Mouse (Mus musculus): ENCODE results near the gene Map4k3. TPM values are rescaled to one million over a fixed set of nuclear protein-coding genes. Genes with fewer than 3 reads are reported as not detected.

Gene Map4k3
- polyA plus RNA-seq, 1 experiment from 2014 or later, result 15.1 TPM

DNA sequence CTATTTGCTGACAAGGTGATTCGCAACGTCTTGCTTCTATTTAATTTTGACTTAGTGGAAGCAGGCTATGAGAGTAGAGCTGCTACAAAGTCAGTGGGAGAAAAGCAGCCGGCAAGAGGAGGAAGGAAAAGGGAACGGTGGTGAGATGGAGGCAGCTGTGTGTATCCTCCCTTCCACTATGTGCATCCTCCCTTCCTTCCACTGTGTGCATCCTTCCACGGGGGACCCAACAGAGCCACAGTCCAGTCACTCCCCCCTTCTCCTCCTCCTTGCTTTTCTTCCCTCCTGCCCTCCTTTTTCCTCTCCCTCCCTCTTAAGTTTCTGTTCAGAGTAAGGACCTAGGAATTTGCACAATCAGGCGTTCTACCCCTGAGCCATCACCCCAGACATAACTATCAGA, 21.7 kb downstream of the Map4k3 start:
- Histone ChIP-seq H3K36me3 (no peaks in the 10 kb centered on the region), H3K4me2 (no peak overlapping the region), H3K4me3 (no peak overlapping the region), H3K27ac (replicated peaks) (peak overlapping the region; percentile 33; the same call in 1 of the 2 replicates), H3K9me3 (no peaks in the 10 kb centered on the region), H3K4me1 (peaks cover 76% of the 10 kb centered on the region), H3K9ac (no peak overlapping the region), H3K27me3 (replicated peaks) (no peaks in the 10 kb centered on the region)
- 62% methylated on average over 6 of the region's 6 CpGs for WGBS
- ATAC-seq (ENCODE audit: extremely low read depth, insufficient number of reproducible peaks, low FRiP score, low TSS enrichment), result no peak

DNA sequence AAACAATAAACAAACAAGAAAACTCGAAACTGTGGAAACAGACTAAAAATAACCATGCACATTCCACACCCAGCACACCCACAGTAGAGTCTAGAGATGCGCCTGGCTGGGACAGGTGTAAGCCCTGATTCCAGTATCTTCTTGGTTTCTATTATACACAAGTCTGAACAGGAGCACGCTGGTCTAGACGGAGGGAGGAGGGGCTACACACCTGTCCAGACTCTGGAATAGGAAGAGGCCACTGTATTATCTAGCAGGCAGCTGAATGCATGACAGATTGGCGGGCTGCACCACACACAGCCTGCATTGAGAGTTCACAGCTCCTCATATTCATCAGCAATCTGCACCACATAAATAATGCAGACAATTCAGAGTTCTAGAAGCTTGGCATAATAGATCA, 26.6 kb downstream of the Map4k3 start:
- no peaks in the 10 kb centered on the region for H3K36me3 ChIP-seq
- H3K27ac ChIP-seq (replicated peaks), result no peak overlapping the region
- H3K27me3 ChIP-seq (replicated peaks), result no peaks in the 10 kb centered on the region
- H3K4me1 ChIP-seq, result peaks cover 63% of the 10 kb centered on the region
- H3K4me2 ChIP-seq, result no peak overlapping the region
- no peak overlapping the region for H3K9ac ChIP-seq
- WGBS, result 69% methylated on average over 5 of the region's 5 CpGs
- no peaks in the 10 kb centered on the region for H3K9me3 ChIP-seq
- no peak for ATAC-seq (ENCODE audit: extremely low read depth, insufficient number of reproducible peaks, low FRiP score, low TSS enrichment)
- no peak overlapping the region for H3K4me3 ChIP-seq

DNA sequence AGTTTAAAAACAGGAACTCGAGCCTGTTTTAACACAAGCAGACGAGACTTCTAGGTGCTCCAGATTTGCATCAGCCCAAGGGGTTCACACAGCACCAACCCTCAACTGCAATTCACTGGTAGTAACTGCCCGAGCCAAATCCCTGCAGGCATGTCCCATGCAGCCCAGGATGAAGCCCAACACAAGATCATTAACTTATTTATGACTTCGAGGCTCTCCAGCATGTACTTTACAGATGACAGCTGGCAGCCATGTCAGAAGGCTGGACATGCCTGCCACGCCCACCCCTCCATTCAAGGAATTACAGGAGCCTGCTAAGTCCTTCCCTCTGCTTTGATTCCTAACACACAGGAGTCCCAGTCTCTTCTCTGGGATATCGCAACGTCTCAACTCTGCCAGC, 29.4 kb downstream of the Map4k3 start:
- Histone ChIP-seq H3K27ac (replicated peaks) (no peak overlapping the region), H3K27me3 (replicated peaks) (no peaks in the 10 kb centered on the region), H3K4me2 (no peak overlapping the region), H3K9me3 (no peaks in the 10 kb centered on the region), H3K4me3 (no peak overlapping the region), H3K4me1 (peaks cover 65% of the 10 kb centered on the region), H3K36me3 (no peaks in the 10 kb centered on the region), H3K9ac (0 out of 2 replicates have a peak overlapping the region, but pooled peaks have one; percentile 19)
- ATAC-seq (ENCODE audit: extremely low read depth, insufficient number of reproducible peaks, low FRiP score, low TSS enrichment), result no peak
- WGBS, result 58% methylated on average over 7 of the region's 7 CpGs

DNA sequence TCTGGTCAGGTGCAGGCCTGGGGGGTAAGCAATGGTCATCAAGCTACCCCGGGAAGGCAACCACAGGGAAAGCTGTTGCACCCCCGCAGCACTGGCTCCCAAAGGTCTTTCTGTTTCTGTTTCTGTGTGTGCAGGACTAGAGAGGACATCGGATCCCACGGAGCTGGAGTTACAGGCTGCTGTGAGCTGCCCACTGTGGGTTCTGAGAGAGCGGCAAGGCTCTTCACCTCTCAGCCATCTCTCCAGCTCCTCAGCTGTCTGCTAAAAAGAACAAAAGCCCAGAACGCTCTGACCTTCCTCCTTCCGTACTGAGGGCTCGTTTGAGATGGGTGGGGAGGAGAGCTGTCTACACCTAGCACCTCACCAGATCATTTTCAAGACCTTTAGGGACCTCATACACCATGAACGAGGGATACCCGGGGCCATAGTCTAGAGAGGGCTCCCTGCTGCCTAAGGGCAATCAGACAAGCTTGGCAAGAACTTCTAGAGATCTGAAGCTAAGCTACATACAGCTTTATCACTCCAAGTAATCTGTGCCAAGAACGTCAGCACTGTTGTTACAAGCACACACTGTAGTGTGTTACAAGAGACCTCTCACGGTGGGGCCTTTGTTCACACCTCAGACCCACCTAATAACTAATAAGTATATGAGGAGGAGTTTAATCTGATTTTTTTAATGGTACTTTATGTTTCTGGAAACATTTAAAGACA, 29.9 kb downstream of the Map4k3 start:
- Histone ChIP-seq H3K27me3 (replicated peaks) (no peaks in the 10 kb centered on the region), H3K9me3 (no peaks in the 10 kb centered on the region), H3K36me3 (no peaks in the 10 kb centered on the region), H3K4me1 (peaks cover 69% of the 10 kb centered on the region), H3K4me3 (no peak overlapping the region), H3K4me2 (no peak overlapping the region), H3K27ac (replicated peaks) (no peak overlapping the region), H3K9ac (peak overlapping the region; percentile 15; the same call in 1 of the 2 replicates)
- no peak for ATAC-seq (ENCODE audit: extremely low read depth, insufficient number of reproducible peaks, low FRiP score, low TSS enrichment)
- 44% methylated on average over 12 of the region's 12 CpGs for WGBS

DNA sequence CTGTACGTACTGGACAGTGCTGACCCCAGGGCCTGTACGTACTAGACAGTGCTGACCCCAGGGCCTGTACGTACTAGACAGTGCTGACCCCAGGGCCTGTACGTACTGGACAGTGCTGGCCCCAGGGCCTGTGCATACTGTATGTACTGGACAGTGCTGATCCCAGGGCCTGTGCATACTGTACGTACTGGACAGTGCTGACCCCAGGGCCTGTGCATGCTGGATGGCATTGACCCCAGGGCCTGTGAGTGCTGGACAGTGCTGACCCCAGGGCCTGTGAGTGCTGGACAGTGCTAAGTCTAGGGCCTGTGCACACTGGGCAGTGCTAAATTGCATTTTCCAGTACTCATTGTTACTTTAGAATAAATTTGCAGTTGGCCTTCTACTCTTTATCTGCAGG, 31.3 kb downstream of the Map4k3 start:
- 95% methylated on average over 5 of the region's 5 CpGs for WGBS
- H3K27me3 ChIP-seq (replicated peaks), result no peaks in the 10 kb centered on the region
- no peak overlapping the region for H3K27ac ChIP-seq (replicated peaks)
- H3K4me2 ChIP-seq, result no peak overlapping the region
- H3K4me3 ChIP-seq, result no peak overlapping the region
- ATAC-seq (ENCODE audit: extremely low read depth, insufficient number of reproducible peaks, low FRiP score, low TSS enrichment), result no peak
- H3K9ac ChIP-seq, result no peak overlapping the region
- H3K36me3 ChIP-seq, result no peaks in the 10 kb centered on the region
- H3K4me1 ChIP-seq, result peaks cover 77% of the 10 kb centered on the region
- H3K9me3 ChIP-seq, result no peaks in the 10 kb centered on the region

DNA sequence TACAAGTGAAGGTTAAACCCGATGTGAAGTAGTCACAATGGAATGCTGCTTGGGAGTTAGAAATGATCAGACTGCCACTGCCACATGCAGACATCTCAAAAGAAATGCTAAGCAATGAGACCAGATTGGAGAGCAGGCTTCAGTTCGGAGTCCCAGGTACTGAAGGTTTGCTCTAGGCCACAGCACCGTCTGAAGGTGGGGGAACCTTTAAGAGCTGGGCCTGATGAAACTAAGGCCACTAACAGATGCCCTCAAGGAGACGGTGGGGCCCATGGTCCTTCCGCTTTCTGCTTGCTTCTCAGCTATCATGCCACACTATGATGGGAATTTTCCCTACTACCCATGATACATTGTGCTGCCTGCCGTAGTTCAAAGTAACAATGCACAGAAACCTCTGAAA, 32.1 kb downstream of the Map4k3 start:
- H3K36me3 ChIP-seq, result no peaks in the 10 kb centered on the region

DNA sequence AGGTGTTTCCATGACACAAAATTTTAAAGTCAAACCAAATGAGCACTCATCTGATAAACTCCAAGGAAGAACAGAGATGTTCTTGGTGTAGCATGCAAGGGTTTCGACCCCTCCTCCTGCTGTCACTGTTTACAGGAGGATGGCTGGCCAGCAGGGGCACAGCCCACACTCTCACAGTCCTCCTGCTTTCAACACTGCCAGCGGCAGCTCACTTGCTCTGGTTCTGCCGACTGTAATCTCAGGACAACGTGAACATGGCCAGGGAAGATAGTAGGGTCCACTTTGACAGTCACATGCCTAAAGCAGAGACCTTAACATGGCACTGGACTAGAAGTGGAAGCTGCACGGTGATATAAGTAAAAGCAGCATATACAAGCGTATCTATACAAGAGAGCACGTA, 34.6 kb downstream of the Map4k3 start:
- H3K36me3 ChIP-seq, result peaks cover 3% of the 10 kb centered on the region; the same call in 1 of the 2 replicates
- peak overlapping the region; percentile 75 for H3K27ac ChIP-seq (replicated peaks)
- H3K4me1 ChIP-seq, result peaks cover 58% of the 10 kb centered on the region
- peak overlapping the region; percentile 19 for H3K4me3 ChIP-seq
- peak overlapping the region; percentile 44 for H3K9ac ChIP-seq
- H3K9me3 ChIP-seq, result no peaks in the 10 kb centered on the region
- H3K4me2 ChIP-seq, result peak overlapping the region; percentile 57
- 28% methylated on average over 7 of the region's 7 CpGs for WGBS
- no peak for ATAC-seq (ENCODE audit: extremely low read depth, insufficient number of reproducible peaks, low FRiP score, low TSS enrichment)
- no peaks in the 10 kb centered on the region for H3K27me3 ChIP-seq (replicated peaks)

More for the DNA sequence above, 32.1 kb downstream of the Map4k3 start:
- H3K4me2 ChIP-seq, result no peak overlapping the region
- no peak overlapping the region for H3K4me3 ChIP-seq
- no peaks in the 10 kb centered on the region for H3K9me3 ChIP-seq
- no peak for ATAC-seq (ENCODE audit: extremely low read depth, insufficient number of reproducible peaks, low FRiP score, low TSS enrichment)
- no peak overlapping the region for H3K9ac ChIP-seq
- H3K27me3 ChIP-seq (replicated peaks), result no peaks in the 10 kb centered on the region
- peaks cover 72% of the 10 kb centered on the region for H3K4me1 ChIP-seq
- H3K27ac ChIP-seq (replicated peaks), result 0 out of 2 replicates have a peak overlapping the region, but pooled peaks have one; percentile 10
- WGBS, result 73% methylated on average over 6 of the region's 6 CpGs

DNA sequence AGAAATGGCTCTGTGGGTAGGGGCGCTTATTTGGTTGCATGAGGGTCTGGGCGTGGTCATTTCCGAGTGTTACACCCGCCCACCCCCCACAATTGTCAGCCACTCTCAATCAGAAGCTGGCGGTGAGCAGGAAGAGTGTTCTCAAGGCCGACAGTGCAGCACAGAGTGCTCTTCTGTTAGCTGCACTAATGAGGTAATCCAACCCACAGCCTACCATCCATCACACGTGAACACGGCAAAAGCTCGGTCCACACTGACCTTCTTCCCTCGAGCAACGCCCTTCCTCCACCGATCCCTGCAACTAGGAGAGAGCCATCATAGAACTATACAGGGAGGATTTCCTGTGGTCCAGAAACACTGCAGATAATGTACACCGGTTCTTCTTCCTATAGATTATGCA, 36.1 kb downstream of the Map4k3 start:
- H3K4me3 ChIP-seq, result no peak overlapping the region
- H3K4me1 ChIP-seq, result peaks cover 43% of the 10 kb centered on the region
- H3K9ac ChIP-seq, result no peak overlapping the region
- H3K27me3 ChIP-seq (replicated peaks), result no peaks in the 10 kb centered on the region
- no peak for ATAC-seq (ENCODE audit: extremely low read depth, insufficient number of reproducible peaks, low FRiP score, low TSS enrichment)
- no peak overlapping the region for H3K4me2 ChIP-seq
- 71% methylated on average over 13 of the region's 13 CpGs for WGBS
- no peaks in the 10 kb centered on the region for H3K9me3 ChIP-seq
- H3K36me3 ChIP-seq, result peaks cover 3% of the 10 kb centered on the region; the same call in 1 of the 2 replicates
- H3K27ac ChIP-seq (replicated peaks), result no peak overlapping the region

DNA sequence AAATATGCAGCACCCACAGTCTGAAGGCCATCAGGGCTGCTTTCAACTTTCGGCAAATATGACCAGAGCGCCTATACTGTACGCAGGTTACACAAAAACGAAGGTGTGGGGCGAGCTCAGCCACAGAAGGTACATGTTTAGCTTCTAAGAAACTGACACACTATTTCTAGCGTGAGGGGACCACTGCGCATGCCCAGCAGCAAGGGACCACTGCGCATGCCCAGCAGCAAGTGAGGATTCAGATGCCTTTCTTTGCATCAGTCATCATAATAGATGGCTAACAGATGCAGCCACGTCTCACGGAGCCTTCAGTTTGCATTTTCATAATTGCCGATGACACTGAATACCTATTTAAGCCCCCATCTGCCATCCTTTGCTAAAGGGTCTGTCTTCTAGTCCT, 39.6 kb downstream of the Map4k3 start:
- H3K9me3 ChIP-seq, result no peaks in the 10 kb centered on the region
- ATAC-seq (ENCODE audit: extremely low read depth, insufficient number of reproducible peaks, low FRiP score, low TSS enrichment), result no peak
- no peak overlapping the region for H3K27ac ChIP-seq (replicated peaks)
- H3K4me2 ChIP-seq, result no peak overlapping the region
- H3K4me3 ChIP-seq, result no peak overlapping the region
- 91% methylated on average over 11 of the region's 11 CpGs for WGBS
- no peak overlapping the region for H3K9ac ChIP-seq
- H3K36me3 ChIP-seq, result peaks cover 7% of the 10 kb centered on the region; the same call in 1 of the 2 replicates
- no peaks in the 10 kb centered on the region for H3K27me3 ChIP-seq (replicated peaks)
- H3K4me1 ChIP-seq, result peaks cover 22% of the 10 kb centered on the region

DNA sequence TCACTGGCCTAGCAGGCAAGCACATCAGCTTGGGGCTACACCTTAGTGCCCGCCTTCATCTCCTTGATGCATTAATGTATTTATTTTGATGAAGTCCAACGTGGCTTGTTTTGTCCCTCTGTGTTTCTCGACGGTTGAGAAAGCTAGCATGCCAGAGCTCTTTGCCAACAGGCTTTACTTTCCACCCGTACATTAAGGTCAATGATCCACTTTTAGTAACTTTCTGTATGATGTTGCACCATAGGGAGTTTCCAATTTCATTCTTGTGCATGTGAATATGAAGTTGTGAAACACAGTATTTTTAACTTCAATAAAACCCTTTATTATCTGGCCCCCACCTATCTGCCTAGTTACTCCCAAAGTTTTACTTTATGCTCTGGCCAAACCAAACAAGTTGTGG, 42.2 kb downstream of the Map4k3 start:
- no peaks in the 10 kb centered on the region for H3K9me3 ChIP-seq
- H3K27me3 ChIP-seq (replicated peaks), result no peaks in the 10 kb centered on the region
- no peak for ATAC-seq (ENCODE audit: extremely low read depth, insufficient number of reproducible peaks, low FRiP score, low TSS enrichment)
- peaks cover 7% of the 10 kb centered on the region; the same call in 1 of the 2 replicates for H3K36me3 ChIP-seq
- no peak overlapping the region for H3K4me2 ChIP-seq
- 82% methylated on average over 5 of the region's 5 CpGs for WGBS
- no peak overlapping the region for H3K27ac ChIP-seq (replicated peaks)
- no peak overlapping the region for H3K9ac ChIP-seq
- H3K4me3 ChIP-seq, result no peak overlapping the region
- H3K4me1 ChIP-seq, result peaks cover 27% of the 10 kb centered on the region

DNA sequence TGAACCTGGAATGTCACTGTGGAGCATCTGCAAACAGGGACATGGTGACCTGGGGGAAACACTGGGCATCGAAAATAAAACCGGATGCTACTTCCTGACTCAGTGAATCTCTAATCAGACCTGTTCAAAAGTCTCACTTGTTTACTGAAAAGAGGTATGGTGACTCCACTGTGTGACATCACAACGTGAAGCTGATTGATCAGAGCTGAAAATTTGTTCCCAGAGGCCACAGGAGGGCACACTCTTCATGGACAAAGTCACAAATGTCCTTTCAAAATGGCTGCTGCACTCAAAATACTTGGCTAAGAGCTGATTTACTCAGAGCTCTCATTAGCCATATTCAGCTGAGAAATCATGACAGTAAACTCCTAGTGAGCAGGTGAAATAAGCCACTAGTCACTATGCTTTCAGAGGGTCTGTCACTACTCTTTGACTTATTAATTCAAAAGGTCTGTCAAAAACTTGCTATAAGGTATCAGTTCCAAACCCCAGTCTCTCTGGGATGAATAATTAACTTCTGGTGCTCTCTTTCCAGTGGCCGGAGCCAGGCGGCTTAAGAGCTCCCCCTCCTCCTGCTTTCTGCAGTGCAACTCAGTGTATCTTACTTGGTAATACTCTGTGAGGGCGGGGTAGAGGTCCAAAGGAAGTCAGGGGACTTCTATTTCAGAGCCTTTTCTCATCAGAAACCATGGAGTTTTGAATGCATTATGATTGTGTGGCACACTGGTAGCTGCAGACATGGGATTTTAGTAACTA, 44.3 kb downstream of the Map4k3 start:
- H3K9me3 ChIP-seq, result no peaks in the 10 kb centered on the region
- 46% methylated on average over 6 of the region's 6 CpGs for WGBS
- no peak for ATAC-seq (ENCODE audit: extremely low read depth, insufficient number of reproducible peaks, low FRiP score, low TSS enrichment)
- peak overlapping the region; percentile 18 for H3K27ac ChIP-seq (replicated peaks)
- no peaks in the 10 kb centered on the region for H3K27me3 ChIP-seq (replicated peaks)
- H3K36me3 ChIP-seq, result peaks cover 12% of the 10 kb centered on the region
- no peak overlapping the region for H3K4me2 ChIP-seq
- no peak overlapping the region for H3K9ac ChIP-seq
- H3K4me3 ChIP-seq, result no peak overlapping the region
- peaks cover 27% of the 10 kb centered on the region for H3K4me1 ChIP-seq

Measured in heart, embryonic 13.5 days (tissue).